Mouse (Mus musculus) brain, embryonic 18.5 days (tissue): ENCODE measurements at regions not wholly inside any gene's neighbourhood (a gene's known extent, or its start where the extent isn't known, plus 50 kb on each side); places are given as distances from the start of the nearest gene placed in this dataset.
A peak's percentile ranks its signal among the peaks of the same experiment; 100 is the strongest.

Experiments used
- DNase-seq: peaks from one replicate; pipeline ENCODE4 v3.0.0-alpha.2; 2012; ENCODE audit warnings: low read depth, low spot score

GRCm38 (mm10) chr6:99899704-99900103, 173.5 kb upstream of the Prok2 start:
- no peak for DNase-seq

- DNase-seq, result no peak
These were observed 171.9 kb upstream of the Prok2 start for GRCm38 (mm10) chr6:99898077-99898476.

GRCm38 (mm10) chr6:99895558-99895957, 169.4 kb upstream of the Prok2 start:
- DNase-seq, result no peak

GRCm38 (mm10) chr6:99893936-99894335, 167.7 kb upstream of the Prok2 start:
- DNase-seq, result no peak

GRCm38 (mm10) chr6:99892204-99892603, 166.0 kb upstream of the Prok2 start:
- DNase-seq, result no peak

GRCm38 (mm10) chr6:99891790-99892189, 165.6 kb upstream of the Prok2 start:
- DNase-seq, result no peak

GRCm38 (mm10) chr6:99890805-99891204, 164.6 kb upstream of the Prok2 start:
- DNase-seq, result no peak

- DNase-seq, result no peak
These were observed 162.9 kb upstream of the Prok2 start for GRCm38 (mm10) chr6:99889055-99889454.

GRCm38 (mm10) chr6:99887904-99888303, 161.7 kb upstream of the Prok2 start:
- no peak for DNase-seq

GRCm38 (mm10) chr6:99884755-99885154, 158.6 kb upstream of the Prok2 start:
- no peak for DNase-seq

GRCm38 (mm10) chr6:99884054-99884453, 157.9 kb upstream of the Prok2 start:
- no peak for DNase-seq

- no peak for DNase-seq
These were observed 155.4 kb upstream of the Prok2 start for GRCm38 (mm10) chr6:99881606-99882005.

- DNase-seq, result no peak
These were observed 148.7 kb upstream of the Prok2 start for GRCm38 (mm10) chr6:99874852-99875251.

GRCm38 (mm10) chr6:99874029-99874428, 147.8 kb upstream of the Prok2 start:
- no peak for DNase-seq

GRCm38 (mm10) chr6:99866061-99866460, 139.9 kb upstream of the Prok2 start:
- no peak for DNase-seq

GRCm38 (mm10) chr6:99864949-99865348, 138.8 kb upstream of the Prok2 start:
- DNase-seq, result peak; percentile 71

GRCm38 (mm10) chr6:99863418-99863817, 137.2 kb upstream of the Prok2 start:
- DNase-seq, result no peak

- DNase-seq, result no peak
These were observed 131.2 kb upstream of the Prok2 start for GRCm38 (mm10) chr6:99857411-99857810.

GRCm38 (mm10) chr6:99853716-99854115, 127.5 kb upstream of the Prok2 start:
- no peak for DNase-seq

- DNase-seq, result no peak
These were observed 124.5 kb upstream of the Prok2 start for GRCm38 (mm10) chr6:99850706-99851105.

- DNase-seq, result no peak
These were observed 119.3 kb upstream of the Prok2 start for GRCm38 (mm10) chr6:99845508-99845846.

GRCm38 (mm10) chr6:99844775-99845507, 118.7 kb upstream of the Prok2 start:
- DNase-seq, result no peak

- DNase-seq, result no peak
These were observed 117.3 kb upstream of the Prok2 start for GRCm38 (mm10) chr6:99843507-99843906.

GRCm38 (mm10) chr6:99842723-99843122, 116.5 kb upstream of the Prok2 start:
- no peak for DNase-seq
